Mouse (Mus musculus) left cerebral cortex, postnatal 25 days (tissue): ENCODE measurements around the gene Myrfl. TPM values are rescaled to one million over a fixed set of nuclear protein-coding genes. Genes with fewer than 3 reads are reported as not detected.

ENCODE experiments used
- DNase-seq, 2 experiments: peaks; one replicate each; pipeline ENCODE4 v3.0.0; 2022; ENCODE audit warnings: low spot score in 2 of 2, mixed read lengths in 1 of 2
- intact Hi-C: fragments of 180-260 bp; cut with DNase I; formaldehyde crosslinking; loops from one replicate; pipeline ENCODE4 v1.15.1; 2025
- total RNA-seq, 2 experiments: library from RNA; stranded (reverse); gene quantifications; 2 replicates each; pipeline ENCODE4 v1.2.3; 2021

The Myrfl gene
- total RNA-seq, result under 1 TPM; 0.14 to 0.21 TPM

GRCm38 (mm10) chr10:116896336-116897177 lies at the start of gene Myrfl:
TSS of gene Myrfl (minus strand) at chr10:116896919.
- intact Hi-C loops, result no loop called here
- no peak for DNase-seq

- DNase-seq, result no peak
- intact Hi-C loops, result loop anchor here (5.0 kb wide), 1 partner anchor 87 kb away; no protein-coding TSS in a partner anchor
Observed at GRCm38 (mm10) chr10:116944940-116945339, 48.2 kb upstream of the Myrfl start.

DNA sequence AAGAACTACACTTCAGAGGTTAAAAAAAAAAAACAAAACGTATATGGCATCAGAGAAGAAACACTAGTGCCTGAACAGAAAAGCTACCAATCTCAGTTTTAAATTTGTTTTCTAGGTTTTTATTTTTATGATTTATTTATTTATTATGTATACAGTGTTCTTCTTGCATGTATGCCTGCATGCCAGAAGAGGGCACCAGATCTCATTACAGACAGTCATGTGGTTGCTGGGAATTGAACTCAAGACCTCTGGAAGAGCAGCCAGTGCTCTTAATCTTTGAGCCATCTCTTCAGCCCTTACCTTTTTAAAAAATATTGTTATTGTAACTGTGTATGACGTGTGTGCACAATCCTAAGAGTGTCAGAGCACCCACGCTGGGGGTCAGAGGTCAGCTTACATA lies 47.4 kb upstream of the Myrfl start:
- intact Hi-C loops, result no loop called here
- no peak for DNase-seq

- DNase-seq, result no peak
Observed at GRCm38 (mm10) chr10:116943025-116943424, 46.3 kb upstream of the Myrfl start.

DNA sequence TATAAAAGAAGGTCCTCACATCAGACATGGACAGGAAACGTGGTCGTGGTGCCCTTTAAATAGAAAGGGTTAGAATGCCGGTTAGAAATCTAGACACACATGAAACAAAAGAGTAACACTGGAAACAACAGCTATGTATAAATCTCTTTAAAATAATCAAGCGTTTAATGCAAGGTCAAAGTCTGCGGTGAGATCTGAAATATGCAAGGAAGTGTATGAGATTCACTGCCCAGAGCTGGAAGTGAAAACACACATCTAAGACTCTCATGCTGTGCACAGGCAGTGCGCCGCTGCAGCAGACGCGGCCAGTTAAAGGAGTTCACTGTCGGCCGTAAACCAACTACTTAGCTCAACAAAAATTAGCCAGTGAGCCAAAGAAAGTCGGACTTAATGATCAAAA lies 38.3 kb upstream of the Myrfl start:
- no peak for DNase-seq

More at GRCm38 (mm10) chr10:116943025-116943424, 46.3 kb upstream of the Myrfl start:
- intact Hi-C loops, result no loop called here

GRCm38 (mm10) chr10:116933794-116934193 lies 37.1 kb upstream of the Myrfl start:
- no peak for DNase-seq
- intact Hi-C loops, result no loop called here

More for the DNA sequence above, 38.3 kb upstream of the Myrfl start:
- intact Hi-C loops, result no loop called here

GRCm38 (mm10) chr10:116932418-116932817 lies 35.7 kb upstream of the Myrfl start:
- DNase-seq, result no peak
- intact Hi-C loops, result no loop called here

- intact Hi-C loops, result no loop called here
- peak in 1 of 2 experiments; percentile 74 for DNase-seq
Observed at GRCm38 (mm10) chr10:116931497-116932179, 34.9 kb upstream of the Myrfl start.

GRCm38 (mm10) chr10:116930936-116931335 lies 34.2 kb upstream of the Myrfl start:
- DNase-seq, result no peak
- intact Hi-C loops, result no loop called here

DNA sequence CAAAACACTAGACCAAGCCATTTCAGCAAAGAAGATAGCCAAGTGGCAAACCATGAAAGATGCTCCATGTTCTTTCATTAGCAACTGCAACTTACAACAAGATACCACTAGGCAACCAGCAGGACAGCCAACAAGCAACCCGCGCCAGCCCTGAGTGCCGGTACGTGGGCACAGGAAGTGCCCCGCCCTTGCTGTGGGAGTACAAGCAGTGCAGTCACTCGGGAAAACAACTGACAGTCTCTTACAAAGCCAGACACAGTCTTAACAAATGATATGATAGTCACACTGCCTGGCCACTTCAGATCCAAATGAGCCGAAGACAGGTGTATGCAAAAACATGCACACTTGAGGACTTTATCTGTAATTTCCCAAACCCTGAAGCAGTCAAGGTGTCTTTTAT lies 33.8 kb upstream of the Myrfl start:
- no peak for DNase-seq
- intact Hi-C loops, result no loop called here

DNA sequence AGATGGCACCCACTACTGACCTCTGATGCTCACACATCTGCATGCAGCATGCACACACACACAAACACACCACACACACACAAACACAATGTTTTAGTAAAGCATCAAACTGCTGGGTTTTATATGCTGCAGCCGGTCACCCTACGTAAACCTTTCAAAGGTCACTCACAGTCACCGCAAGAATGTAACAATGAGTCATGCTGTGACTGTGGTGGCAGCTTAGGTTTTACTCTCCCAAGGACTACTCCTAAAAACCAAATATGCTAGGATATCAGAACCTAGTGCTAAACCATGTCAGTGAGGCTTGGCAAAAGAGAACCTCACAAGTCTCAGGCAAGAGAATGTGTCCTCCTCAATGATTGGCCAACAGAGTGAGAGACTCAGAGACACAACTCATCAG lies 32.1 kb upstream of the Myrfl start:
- intact Hi-C loops, result no loop called here

DNA sequence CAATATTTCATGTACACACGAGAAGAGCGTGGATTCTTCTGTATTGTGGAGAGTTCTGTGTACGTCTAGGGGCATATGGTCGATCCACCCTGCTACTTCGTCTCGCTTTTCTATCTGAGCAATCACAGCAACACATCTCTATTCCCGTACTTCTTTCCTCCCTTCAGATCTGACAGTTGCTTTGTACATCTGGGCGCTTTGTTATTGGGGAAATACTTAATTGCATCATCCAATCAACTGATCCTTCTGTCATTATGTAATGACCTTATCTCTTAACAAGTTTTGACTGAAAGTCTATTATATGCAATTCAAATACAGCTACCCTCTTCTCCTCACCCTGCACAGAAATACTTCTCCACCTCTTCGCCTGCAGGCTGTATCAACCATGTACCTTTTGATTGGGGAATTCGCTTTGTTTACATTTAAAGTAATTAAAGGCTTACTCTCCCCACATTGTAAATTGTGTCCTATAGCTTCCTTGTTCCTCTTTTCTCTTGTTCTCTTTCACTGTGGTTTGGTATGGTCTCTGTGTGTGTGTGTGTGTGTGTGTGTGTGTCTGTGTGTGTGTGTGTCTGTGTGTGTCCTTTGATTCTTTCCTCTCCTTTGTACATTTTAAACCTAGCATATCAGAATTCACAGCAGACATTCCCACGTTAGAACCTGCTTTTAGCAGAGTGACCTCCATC lies 29.9 kb upstream of the Myrfl start:
- intact Hi-C loops, result no loop called here
- DNase-seq, result no peak

More for the DNA sequence above, 32.1 kb upstream of the Myrfl start:
- DNase-seq, result no peak

DNA sequence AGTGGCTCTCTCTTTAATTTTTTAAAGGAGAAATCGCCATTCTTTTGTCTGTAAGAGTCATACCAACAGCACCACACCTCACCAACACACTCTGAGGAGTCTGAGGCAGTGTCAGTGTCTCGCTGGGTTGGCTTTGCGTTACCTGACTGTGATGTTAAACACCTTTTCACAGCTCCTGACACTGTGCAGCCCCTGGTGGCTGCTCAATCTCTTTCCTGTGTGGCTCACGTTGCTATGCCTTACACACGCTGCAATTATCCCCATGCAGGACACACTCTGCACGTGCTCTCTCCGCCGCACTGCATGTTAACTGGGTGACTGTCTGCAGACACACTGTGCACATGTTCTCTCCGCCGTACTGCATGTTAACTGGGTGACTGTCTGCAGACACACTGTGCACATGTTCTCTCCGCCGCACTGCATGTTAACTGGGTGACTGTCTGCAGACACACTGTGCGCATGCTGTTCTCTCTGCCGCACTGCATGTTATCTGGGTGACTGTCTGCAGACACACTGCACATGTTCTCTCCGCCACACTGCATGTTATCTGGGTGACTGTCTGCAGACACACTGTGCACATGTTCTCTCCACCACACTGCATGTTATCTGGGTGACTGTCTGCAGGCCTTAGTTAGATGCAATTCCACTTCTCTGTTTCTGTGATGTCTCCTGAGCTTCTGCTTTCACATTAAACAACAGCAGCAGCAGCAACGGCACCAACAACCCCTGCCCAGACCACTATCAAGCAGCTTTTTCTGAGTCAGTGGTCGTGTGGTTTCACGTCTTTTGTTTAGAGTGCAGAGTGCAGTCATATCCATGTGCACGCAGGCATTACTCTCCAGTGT lies 27.2 kb upstream of the Myrfl start:
- no peak for DNase-seq
- intact Hi-C loops, result no loop called here

DNA sequence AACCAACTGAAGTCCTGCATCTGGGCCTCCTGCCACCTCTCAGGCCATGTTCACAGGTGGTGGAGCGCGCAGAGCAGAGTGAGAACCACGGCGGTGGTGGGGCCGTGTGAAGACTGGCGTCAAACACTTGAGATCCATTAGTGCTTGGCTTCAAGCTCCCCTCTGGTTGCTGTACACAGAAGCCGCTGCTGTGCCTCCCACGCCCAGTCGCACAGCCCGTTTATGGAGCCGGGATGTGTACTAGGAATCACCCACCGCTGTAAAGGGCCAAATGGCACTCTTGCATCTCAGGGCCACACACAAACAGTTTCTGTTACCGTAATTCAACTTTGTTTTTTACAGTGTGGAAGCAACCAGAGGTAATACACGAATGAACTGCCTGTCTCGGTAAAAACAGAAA lies 25.4 kb upstream of the Myrfl start:
- no peak for DNase-seq
- intact Hi-C loops, result no loop called here

- DNase-seq, result no peak
- intact Hi-C loops, result no loop called here
Observed at GRCm38 (mm10) chr10:116921416-116921815, 24.7 kb upstream of the Myrfl start.

- intact Hi-C loops, result no loop called here
Observed at GRCm38 (mm10) chr10:116920641-116921040, 23.9 kb upstream of the Myrfl start.

DNA sequence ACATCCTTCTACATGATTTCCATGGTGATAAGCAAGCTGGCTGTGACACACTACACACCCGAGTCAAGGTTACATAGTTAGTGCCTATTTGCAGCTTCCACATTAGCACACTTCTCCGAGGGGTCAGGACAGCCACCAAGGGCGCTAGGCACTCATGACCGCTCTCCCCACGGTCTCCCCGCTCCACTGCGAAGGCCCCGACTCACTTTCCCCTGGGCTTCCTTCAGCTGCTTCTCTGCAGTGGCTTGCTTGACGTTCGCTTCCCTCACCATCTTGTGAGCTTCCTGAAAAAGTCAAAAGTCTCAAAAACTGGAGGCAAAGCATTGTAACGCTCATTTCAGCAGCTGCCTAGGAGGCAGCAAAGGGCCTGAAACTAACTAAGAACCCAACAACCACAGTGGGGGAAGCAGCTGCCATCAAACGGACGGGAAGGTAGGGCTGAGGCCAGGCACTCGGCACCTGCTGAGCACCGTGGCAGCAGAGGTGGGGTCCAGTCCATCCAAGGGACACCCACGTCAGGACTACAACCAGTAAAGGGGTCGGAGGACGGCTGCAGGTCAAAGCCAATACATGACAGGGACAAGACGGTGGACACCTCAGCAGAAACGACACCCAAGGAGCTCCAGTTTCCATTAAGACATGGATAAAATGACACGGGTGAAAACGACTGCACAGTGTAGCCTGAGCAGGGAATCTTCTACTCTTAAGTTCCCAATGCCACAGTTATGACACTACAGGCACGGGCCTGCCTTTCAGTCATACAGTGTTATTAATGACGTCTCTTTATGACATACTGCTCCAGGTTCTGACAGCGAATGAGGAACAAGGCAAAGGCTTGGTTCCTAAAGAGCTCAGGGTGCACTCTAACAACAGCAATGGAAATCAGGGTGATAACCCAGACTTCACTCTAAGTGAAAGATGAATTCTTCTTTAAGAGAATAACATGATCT lies 22.9 kb upstream of the Myrfl start:
- no peak for DNase-seq
- intact Hi-C loops, result no loop called here

More at GRCm38 (mm10) chr10:116920641-116921040, 23.9 kb upstream of the Myrfl start:
- DNase-seq, result no peak

- intact Hi-C loops, result no loop called here
- DNase-seq, result no peak
Observed at GRCm38 (mm10) chr10:116916581-116916980, 19.9 kb upstream of the Myrfl start.
